Mouse (Mus musculus) liver, embryonic 14.5 days (tissue): ENCODE measurements around the gene Pnliprp2.

Source experiments
- CTCF ChIP-seq: IDR thresholded peaks from 2 replicates; pipeline ENCODE4 v1.5.1; 2016; ENCODE audit warnings: antibody characterized with exemption, low read depth, control low read depth
- EP300 ChIP-seq: IDR thresholded peaks from 2 replicates; pipeline ENCODE4 v1.6.1; 2016; ENCODE audit warnings: antibody characterized with exemption, low read depth

DNA sequence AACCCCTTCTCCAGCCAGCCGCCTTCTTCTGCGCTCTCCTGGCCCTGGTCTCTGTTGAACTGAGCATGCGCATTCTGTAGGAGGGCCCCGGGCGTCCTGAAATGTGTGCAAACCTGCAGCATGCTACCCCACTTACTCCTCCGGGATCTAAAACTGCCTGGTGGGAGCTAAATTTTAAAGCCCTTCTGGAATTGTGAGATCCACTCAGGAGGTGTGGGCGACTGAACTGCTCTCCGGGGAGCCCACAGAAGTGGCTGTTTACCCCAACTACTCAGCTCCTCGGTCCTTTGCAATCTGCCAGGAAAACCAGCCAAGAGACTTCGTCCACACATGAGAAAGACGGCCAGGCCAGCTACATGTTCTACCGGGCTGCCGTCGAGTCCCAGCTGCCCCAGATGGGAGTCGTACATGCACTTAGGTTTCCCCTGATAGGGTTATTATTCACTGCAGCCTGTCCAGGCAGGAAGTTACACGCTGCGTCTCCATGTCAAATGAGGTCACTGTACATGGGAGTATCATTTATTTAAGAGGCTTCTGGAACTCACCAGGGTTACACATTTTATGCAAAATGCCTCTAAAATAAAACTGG lies 57.0 kb downstream of the Pnliprp2 start:
- TF ChIP-seq CTCF (no peak), EP300 (no peak)
